Mouse (Mus musculus): ENCODE results near the gene Akna. TPM values are rescaled to one million over a fixed set of nuclear protein-coding genes. Genes with fewer than 3 reads are reported as not detected.

Gene Akna
- polyA plus RNA-seq, 1 experiment = 5.8 TPM

DNA sequence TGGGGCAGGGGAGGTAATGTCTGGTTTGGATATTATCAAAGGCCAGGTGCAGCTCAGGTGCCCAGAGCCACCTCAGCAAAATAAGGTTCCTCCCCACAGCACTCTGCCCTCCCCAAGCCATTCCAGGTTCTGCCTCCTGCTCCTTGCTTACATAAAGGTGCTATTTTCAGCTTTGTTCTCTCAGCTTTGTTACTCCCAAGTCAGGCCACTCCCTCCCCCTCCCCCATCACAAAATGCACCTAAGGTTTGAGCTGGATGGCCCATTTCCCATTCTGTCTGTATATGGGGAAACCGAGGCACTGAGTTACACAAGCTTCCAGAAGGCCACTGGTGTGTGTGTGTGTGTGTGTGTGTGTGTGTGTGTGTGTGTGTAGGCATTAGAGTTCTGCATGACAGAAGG, 20.1 kb upstream of the Akna start:
- no peaks in the 10 kb centered on the region for H3K4me1 ChIP-seq (ENCODE audit: control insufficient read depth, insufficient read depth, low read length)
- TF ChIP-seq POLR2A (IDR thresholded peaks at IDR 0.05; ENCODE audit: low read depth, low read length) (no peak), CTCF (conservative IDR thresholded peaks at IDR 0.05; ENCODE audit: insufficient read depth, insufficient read length, low read depth, low read length) (no peak)
- 72% methylated on average over 1 of the region's 1 CpGs for WGBS
- H3K27ac ChIP-seq (ENCODE audit: insufficient read depth, low read depth, low read length) = no peak overlapping the region
- H3K27me3 ChIP-seq (replicated peaks; ENCODE audit: control insufficient read depth, insufficient read depth, low read length) = no peaks in the 10 kb centered on the region
- no peaks in the 10 kb centered on the region for H3K36me3 ChIP-seq (ENCODE audit: control insufficient read depth, insufficient read depth, low read length)
- no peak overlapping the region for H3K4me3 ChIP-seq (ENCODE audit: insufficient read depth, low read depth, low read length)
- DNase-seq = no peak

DNA sequence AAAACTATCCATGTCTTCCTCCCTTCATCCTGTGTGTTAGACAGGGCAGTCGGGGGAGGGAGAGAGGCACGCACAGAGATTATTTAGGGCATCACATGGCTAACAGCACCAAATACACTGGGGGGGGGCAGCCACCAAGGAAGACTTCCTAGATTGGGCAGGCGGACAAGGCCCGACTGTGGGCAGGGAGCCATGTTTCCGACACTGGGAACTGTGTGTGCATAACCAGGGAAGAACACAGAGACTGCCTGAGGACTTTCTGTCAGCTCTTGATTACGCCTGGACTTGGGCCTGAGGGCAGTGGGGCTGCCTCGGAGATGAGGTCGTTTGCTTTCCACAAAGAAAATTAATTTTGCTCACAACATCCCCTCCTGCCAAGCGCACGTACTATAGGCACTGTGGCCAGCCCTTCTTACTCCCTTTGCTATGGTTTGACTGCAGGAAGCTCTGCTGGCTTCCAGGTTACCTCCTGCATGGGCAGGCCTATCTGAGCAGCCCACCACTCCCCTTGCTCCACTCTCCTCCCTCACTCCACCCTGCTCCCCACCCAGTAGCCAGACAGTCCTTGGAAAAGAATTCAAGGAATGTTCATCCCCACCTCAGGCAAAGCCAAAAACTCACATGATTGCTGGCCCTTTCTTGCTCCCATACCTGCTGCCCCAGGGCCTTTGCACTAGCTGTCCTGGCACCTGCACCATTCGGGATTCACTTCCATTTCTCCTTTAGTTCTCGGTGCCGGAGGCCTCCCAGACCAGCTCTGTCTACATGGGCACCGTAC, 17.2 kb upstream of the Akna start:
- TF ChIP-seq CTCF (conservative IDR thresholded peaks at IDR 0.05; ENCODE audit: insufficient read depth, insufficient read length, low read depth, low read length) = no peak
- no peak for TF ChIP-seq POLR2A (IDR thresholded peaks at IDR 0.05; ENCODE audit: low read depth, low read length)
- peak; percentile 40 for DNase-seq
- H3K36me3 ChIP-seq (ENCODE audit: control insufficient read depth, insufficient read depth, low read length) = no peaks in the 10 kb centered on the region
- H3K4me1 ChIP-seq (ENCODE audit: control insufficient read depth, insufficient read depth, low read length) = no peaks in the 10 kb centered on the region
- no peak overlapping the region for H3K4me3 ChIP-seq (ENCODE audit: insufficient read depth, low read depth, low read length)
- no peak overlapping the region for H3K27ac ChIP-seq (ENCODE audit: insufficient read depth, low read depth, low read length)
- WGBS = 56% methylated on average over 14 of the region's 14 CpGs
- no peaks in the 10 kb centered on the region for H3K27me3 ChIP-seq (replicated peaks; ENCODE audit: control insufficient read depth, insufficient read depth, low read length)

DNA sequence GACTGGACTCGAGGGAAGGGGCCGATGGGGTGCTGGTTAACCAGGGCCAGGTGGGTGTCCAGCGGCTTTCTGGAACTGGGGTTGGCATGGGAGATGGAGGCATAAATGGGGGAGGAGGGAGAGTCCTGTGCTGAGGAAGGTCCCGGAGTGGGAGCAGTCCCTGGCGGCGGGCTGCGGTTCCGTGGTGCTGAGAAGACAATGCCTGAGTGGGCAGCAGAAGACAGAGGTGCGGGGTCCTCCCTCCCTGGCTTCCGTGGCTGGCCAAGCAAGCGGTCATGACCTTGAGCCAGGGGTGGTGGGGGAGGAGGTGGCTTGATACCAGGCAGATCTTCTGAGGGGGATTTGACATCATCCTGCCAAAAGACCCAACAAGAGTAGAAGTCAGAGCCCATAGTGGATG, 15.1 kb upstream of the Akna start:
- TF ChIP-seq CTCF (conservative IDR thresholded peaks at IDR 0.05; ENCODE audit: insufficient read depth, insufficient read length, low read depth, low read length) (no peak), POLR2A (IDR thresholded peaks at IDR 0.05; ENCODE audit: low read depth, low read length) (no peak)
- no peaks in the 10 kb centered on the region for H3K36me3 ChIP-seq (ENCODE audit: control insufficient read depth, insufficient read depth, low read length)
- DNase-seq = no peak
- WGBS = 63% methylated on average over 11 of the region's 11 CpGs
- no peaks in the 10 kb centered on the region for H3K4me1 ChIP-seq (ENCODE audit: control insufficient read depth, insufficient read depth, low read length)
- no peaks in the 10 kb centered on the region for H3K27me3 ChIP-seq (replicated peaks; ENCODE audit: control insufficient read depth, insufficient read depth, low read length)
- no peak overlapping the region for H3K27ac ChIP-seq (ENCODE audit: insufficient read depth, low read depth, low read length)
- H3K4me3 ChIP-seq (ENCODE audit: insufficient read depth, low read depth, low read length) = no peak overlapping the region

DNA sequence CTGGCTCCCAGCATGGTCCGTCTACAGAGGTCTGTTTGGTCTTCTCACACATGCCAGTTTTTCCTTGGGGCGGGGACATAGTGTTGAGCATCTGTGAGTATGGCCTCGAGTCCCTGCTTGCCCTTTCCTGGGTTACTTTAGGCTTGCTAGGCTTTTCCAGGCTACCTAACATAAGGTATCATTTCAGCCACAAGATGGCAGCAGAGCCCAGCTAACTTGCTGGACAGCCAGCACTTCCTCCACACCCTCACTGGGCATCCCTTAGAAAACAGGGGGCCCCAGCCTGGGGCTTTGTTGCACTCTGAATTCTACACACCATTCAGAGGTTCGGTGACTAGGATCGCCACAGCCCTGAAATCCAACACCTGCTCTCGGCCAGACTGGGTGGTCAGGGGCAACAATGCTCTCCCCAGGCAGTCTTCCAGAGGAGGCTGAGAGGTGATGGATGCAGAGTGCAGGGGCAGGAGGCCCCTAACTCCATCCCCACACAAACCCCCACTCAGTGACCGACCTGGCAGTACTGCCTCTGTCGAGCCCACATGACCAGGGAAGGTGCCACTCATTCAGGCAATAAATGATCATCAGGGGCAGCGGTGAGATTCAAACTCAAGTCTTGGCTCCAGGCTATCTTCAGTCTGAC, 14.3 kb upstream of the Akna start:
- Histone ChIP-seq H3K4me1 (ENCODE audit: control insufficient read depth, insufficient read depth, low read length) (no peaks in the 10 kb centered on the region), H3K27ac (ENCODE audit: insufficient read depth, low read depth, low read length) (no peak overlapping the region), H3K27me3 (replicated peaks; ENCODE audit: control insufficient read depth, insufficient read depth, low read length) (no peaks in the 10 kb centered on the region), H3K36me3 (ENCODE audit: control insufficient read depth, insufficient read depth, low read length) (no peaks in the 10 kb centered on the region), H3K4me3 (ENCODE audit: insufficient read depth, low read depth, low read length) (no peak overlapping the region)
- 22% methylated on average over 9 of the region's 9 CpGs for WGBS
- peak; percentile 81 for DNase-seq
- TF ChIP-seq POLR2A (IDR thresholded peaks at IDR 0.05; ENCODE audit: low read depth, low read length) (no peak), CTCF (conservative IDR thresholded peaks at IDR 0.05; ENCODE audit: insufficient read depth, insufficient read length, low read depth, low read length) (peak; percentile 80)

DNA sequence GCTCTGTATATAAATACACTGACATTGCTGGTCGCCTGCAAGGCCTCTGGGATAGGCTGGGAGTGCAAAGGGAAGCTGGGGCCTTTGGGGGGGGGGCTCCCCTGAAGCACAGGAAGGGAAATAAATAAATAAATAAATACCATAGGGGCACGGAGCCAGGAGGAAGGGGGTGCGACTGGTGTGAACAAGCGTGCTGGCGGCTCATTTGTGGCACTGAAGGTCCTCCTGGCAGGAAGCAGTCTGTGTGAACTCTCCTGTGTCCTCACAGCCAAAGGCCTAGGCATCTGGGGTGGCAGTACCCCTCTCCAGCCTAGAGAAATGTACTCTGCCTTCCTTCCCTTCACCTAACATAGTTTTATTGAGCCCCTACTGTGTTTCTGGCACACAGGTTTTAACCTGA, 11.8 kb upstream of the Akna start:
- no peak for DNase-seq
- Histone ChIP-seq H3K27ac (ENCODE audit: insufficient read depth, low read depth, low read length) (no peak overlapping the region), H3K27me3 (replicated peaks; ENCODE audit: control insufficient read depth, insufficient read depth, low read length) (no peaks in the 10 kb centered on the region), H3K4me1 (ENCODE audit: control insufficient read depth, insufficient read depth, low read length) (no peaks in the 10 kb centered on the region), H3K4me3 (ENCODE audit: insufficient read depth, low read depth, low read length) (no peak overlapping the region), H3K36me3 (ENCODE audit: control insufficient read depth, insufficient read depth, low read length) (no peaks in the 10 kb centered on the region)
- 70% methylated on average over 5 of the region's 5 CpGs for WGBS
- no peak for TF ChIP-seq POLR2A (IDR thresholded peaks at IDR 0.05; ENCODE audit: low read depth, low read length)
- no peak for TF ChIP-seq CTCF (conservative IDR thresholded peaks at IDR 0.05; ENCODE audit: insufficient read depth, insufficient read length, low read depth, low read length)

GRCm38 (mm10) chr4:63411222-63411621, 8.1 kb upstream of the Akna start:
- no peaks in the 10 kb centered on the region for H3K4me1 ChIP-seq (ENCODE audit: control insufficient read depth, insufficient read depth, low read length)
- WGBS = 57% methylated on average over 5 of the region's 5 CpGs
- no peak for DNase-seq
- H3K27me3 ChIP-seq (replicated peaks; ENCODE audit: control insufficient read depth, insufficient read depth, low read length) = no peaks in the 10 kb centered on the region
- H3K4me3 ChIP-seq (ENCODE audit: insufficient read depth, low read depth, low read length) = no peak overlapping the region
- no peaks in the 10 kb centered on the region for H3K36me3 ChIP-seq (ENCODE audit: control insufficient read depth, insufficient read depth, low read length)
- TF ChIP-seq CTCF (conservative IDR thresholded peaks at IDR 0.05; ENCODE audit: insufficient read depth, insufficient read length, low read depth, low read length) = no peak
- no peak for TF ChIP-seq POLR2A (IDR thresholded peaks at IDR 0.05; ENCODE audit: low read depth, low read length)
- H3K27ac ChIP-seq (ENCODE audit: insufficient read depth, low read depth, low read length) = no peak overlapping the region

- TF ChIP-seq CTCF (conservative IDR thresholded peaks at IDR 0.05; ENCODE audit: insufficient read depth, insufficient read length, low read depth, low read length) (no peak), POLR2A (IDR thresholded peaks at IDR 0.05; ENCODE audit: low read depth, low read length) (no peak)
- under 1% methylated on average over 19 of the region's 19 CpGs for WGBS
- peak; percentile 96 for DNase-seq
- Histone ChIP-seq H3K36me3 (ENCODE audit: control insufficient read depth, insufficient read depth, low read length) (no peaks in the 10 kb centered on the region), H3K4me1 (ENCODE audit: control insufficient read depth, insufficient read depth, low read length) (no peaks in the 10 kb centered on the region), H3K27ac (ENCODE audit: insufficient read depth, low read depth, low read length) (no peak overlapping the region), H3K4me3 (ENCODE audit: insufficient read depth, low read depth, low read length) (peak overlapping the region; percentile 65), H3K27me3 (replicated peaks; ENCODE audit: control insufficient read depth, insufficient read depth, low read length) (no peaks in the 10 kb centered on the region)
Measured at GRCm38 (mm10) chr4:63410583-63410934, 7.4 kb upstream of the Akna start.

Data from kidney, adult 2 months (tissue).